Mouse (Mus musculus) myocyte (in vitro differentiated cells): ENCODE data around the gene Lrfn1.

Experiments used
- POLR2A ChIP-seq: IDR thresholded peaks from one replicate; pipeline ENCODE4 v1.6.1; 2011; ENCODE audit warnings: low read depth, mild to moderate bottlenecking, control low read depth, moderate library complexity; ENCODE audit not compliant: insufficient read length
- TCF3 ChIP-seq: IDR thresholded peaks from one replicate; pipeline ENCODE4 v1.6.1; 2011; ENCODE audit warnings: low read depth, control low read depth; ENCODE audit not compliant: insufficient read length
- USF1 ChIP-seq: IDR thresholded peaks from one replicate; pipeline ENCODE4 v1.6.1; 2011; ENCODE audit warnings: low read depth, mild to moderate bottlenecking, control low read depth, moderate library complexity

DNA sequence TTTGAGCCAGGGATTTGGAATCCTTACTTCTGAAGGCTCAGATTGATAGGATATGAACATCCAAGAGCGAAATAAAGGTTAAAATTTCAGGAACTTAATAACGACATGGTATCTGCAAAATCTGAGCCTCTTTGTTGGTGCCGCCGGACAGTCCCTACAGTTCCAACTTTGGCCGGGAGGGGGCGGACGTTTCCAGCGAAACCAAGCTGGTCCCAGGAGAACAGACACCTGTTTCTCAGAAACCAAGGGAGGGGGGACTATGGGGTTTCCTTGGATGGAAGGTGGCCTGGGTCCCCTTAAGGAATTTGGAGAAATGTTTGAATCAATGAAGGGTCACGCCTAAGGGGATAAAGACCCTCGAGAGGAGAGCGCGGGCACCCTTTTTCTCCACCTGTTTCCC is 5.3 kb upstream of the Lrfn1 start:
- TF ChIP-seq POLR2A (no peak), TCF3 (no peak), USF1 (no peak)
